Mouse (Mus musculus): ENCODE results near the gene Lin37. TPM values are rescaled to one million over a fixed set of nuclear protein-coding genes. Genes with fewer than 3 reads are reported as not detected.

Gene Lin37
- polyA plus RNA-seq, 1 experiment from 2014 or later, result 45.6 TPM

GRCm38 (mm10) chr7:30524487-30524886, 35.2 kb downstream of the Lin37 start:
- H3K27ac ChIP-seq (replicated peaks), result no peak overlapping the region
- H3K4me2 ChIP-seq (replicated peaks), result no peak overlapping the region
- H3K36me3 ChIP-seq, result peaks cover 42% of the 10 kb centered on the region
- H3K4me1 ChIP-seq, result peaks cover 15% of the 10 kb centered on the region
- H3K9ac ChIP-seq, result no peak overlapping the region
- ATAC-seq (ENCODE audit: insufficient number of reproducible peaks, low FRiP score, low TSS enrichment, low read depth), result no peak
- H3K4me3 ChIP-seq (replicated peaks), result no peak overlapping the region
- H3K9me3 ChIP-seq (replicated peaks), result no peaks in the 10 kb centered on the region
- H3K27me3 ChIP-seq, result no peaks in the 10 kb centered on the region
- 75% methylated on average over 6 of the region's 6 CpGs for WGBS

- Histone ChIP-seq H3K27ac (replicated peaks) (no peak overlapping the region), H3K4me3 (replicated peaks) (no peak overlapping the region), H3K9me3 (replicated peaks) (no peaks in the 10 kb centered on the region), H3K4me2 (replicated peaks) (no peak overlapping the region), H3K9ac (no peak overlapping the region), H3K4me1 (peaks cover 15% of the 10 kb centered on the region), H3K27me3 (no peaks in the 10 kb centered on the region), H3K36me3 (peaks cover 26% of the 10 kb centered on the region)
- no peak for ATAC-seq (ENCODE audit: insufficient number of reproducible peaks, low FRiP score, low TSS enrichment, low read depth)
- WGBS, result 79% methylated on average over 10 of the region's 10 CpGs
Observed at GRCm38 (mm10) chr7:30522871-30523270, 36.8 kb downstream of the Lin37 start.

GRCm38 (mm10) chr7:30520856-30521255, 38.8 kb downstream of the Lin37 start:
- Histone ChIP-seq H3K4me1 (peaks cover 3% of the 10 kb centered on the region), H3K27ac (replicated peaks) (no peak overlapping the region), H3K9me3 (replicated peaks) (no peaks in the 10 kb centered on the region), H3K4me3 (replicated peaks) (no peak overlapping the region), H3K36me3 (peaks cover 19% of the 10 kb centered on the region; the same call in 1 of the 2 replicates), H3K9ac (no peak overlapping the region), H3K27me3 (no peaks in the 10 kb centered on the region), H3K4me2 (replicated peaks) (no peak overlapping the region)
- no peak for ATAC-seq (ENCODE audit: insufficient number of reproducible peaks, low FRiP score, low TSS enrichment, low read depth)
- WGBS, result 65% methylated on average over 5 of the region's 5 CpGs

- ATAC-seq (ENCODE audit: insufficient number of reproducible peaks, low FRiP score, low TSS enrichment, low read depth), result no peak
- 76% methylated on average over 4 of the region's 4 CpGs for WGBS
- peaks cover 19% of the 10 kb centered on the region; the same call in 1 of the 2 replicates for H3K36me3 ChIP-seq
Observed at GRCm38 (mm10) chr7:30520396-30520795, 39.2 kb downstream of the Lin37 start.

GRCm38 (mm10) chr7:30518325-30518724, 41.3 kb downstream of the Lin37 start:
- no peak for ATAC-seq (ENCODE audit: insufficient number of reproducible peaks, low FRiP score, low TSS enrichment, low read depth)
- Histone ChIP-seq H3K4me1 (no peaks in the 10 kb centered on the region), H3K27ac (replicated peaks) (no peak overlapping the region), H3K4me2 (replicated peaks) (no peak overlapping the region), H3K9ac (no peak overlapping the region), H3K27me3 (no peaks in the 10 kb centered on the region), H3K9me3 (replicated peaks) (no peaks in the 10 kb centered on the region), H3K4me3 (replicated peaks) (no peak overlapping the region), H3K36me3 (peaks cover 7% of the 10 kb centered on the region; the same call in 1 of the 2 replicates)
- 36% methylated on average over 8 of the region's 8 CpGs for WGBS

More at GRCm38 (mm10) chr7:30520396-30520795, 39.2 kb downstream of the Lin37 start:
- no peak overlapping the region for H3K4me3 ChIP-seq (replicated peaks)
- no peak overlapping the region for H3K27ac ChIP-seq (replicated peaks)
- no peak overlapping the region for H3K4me2 ChIP-seq (replicated peaks)
- H3K9ac ChIP-seq, result no peak overlapping the region
- no peaks in the 10 kb centered on the region for H3K4me1 ChIP-seq
- no peaks in the 10 kb centered on the region for H3K9me3 ChIP-seq (replicated peaks)
- H3K27me3 ChIP-seq, result no peaks in the 10 kb centered on the region

GRCm38 (mm10) chr7:30515003-30515760, 44.5 kb downstream of the Lin37 start:
- Histone ChIP-seq H3K9me3 (replicated peaks) (no peaks in the 10 kb centered on the region), H3K4me2 (replicated peaks) (no peak overlapping the region), H3K9ac (no peak overlapping the region), H3K4me3 (replicated peaks) (no peak overlapping the region), H3K36me3 (no peaks in the 10 kb centered on the region), H3K4me1 (no peaks in the 10 kb centered on the region), H3K27ac (replicated peaks) (no peak overlapping the region), H3K27me3 (no peaks in the 10 kb centered on the region)
- no peak for ATAC-seq (ENCODE audit: insufficient number of reproducible peaks, low FRiP score, low TSS enrichment, low read depth)
- 58% methylated on average over 24 of the region's 24 CpGs for WGBS

- Histone ChIP-seq H3K36me3 (no peaks in the 10 kb centered on the region), H3K9me3 (replicated peaks) (no peaks in the 10 kb centered on the region), H3K4me1 (no peaks in the 10 kb centered on the region), H3K9ac (no peak overlapping the region), H3K4me2 (replicated peaks) (no peak overlapping the region), H3K27ac (replicated peaks) (no peak overlapping the region), H3K4me3 (replicated peaks) (no peak overlapping the region), H3K27me3 (no peaks in the 10 kb centered on the region)
- no peak for ATAC-seq (ENCODE audit: insufficient number of reproducible peaks, low FRiP score, low TSS enrichment, low read depth)
- WGBS, result 78% methylated on average over 4 of the region's 4 CpGs
Observed at GRCm38 (mm10) chr7:30508061-30508460, 51.6 kb downstream of the Lin37 start.

Small RNA genes within 50 kb of the gene (microRNA-seq; reads per million reads assigned to microRNA genes)
- gene Gm38670 (ENCODE audit: borderline number of aligned reads) (1.0 reads per million), gene Mir3569 (ENCODE audit: borderline number of aligned reads) (not detected)

Other genes with a start within 250 kb of the Lin37 start
- 30.5 and 36.9 TPM in 2 replicates for gene Syne4, start 245.0 kb downstream of the Lin37 start, polyA plus RNA-seq (2015; fragmentation: Nextera tagmentation; extraction: Ambion mirVana)
- 0.60 and 1.9 TPM in 2 replicates for gene E130208F15Rik, start 238.1 kb downstream of the Lin37 start, polyA plus RNA-seq (2015; fragmentation: Nextera tagmentation; extraction: Ambion mirVana)
- 17.9 and 18.8 TPM in 2 replicates for gene Sdhaf1, start 235.9 kb downstream of the Lin37 start, polyA plus RNA-seq (2015; fragmentation: Nextera tagmentation; extraction: Ambion mirVana)
- gene Lrfn3, start 197.1 kb downstream of the Lin37 start, polyA plus RNA-seq (2015; fragmentation: Nextera tagmentation; extraction: Ambion mirVana), result 5.7 and 6.6 TPM in 2 replicates
- 95.4 and 103 TPM in 2 replicates for gene Tyrobp, start 146.1 kb downstream of the Lin37 start, polyA plus RNA-seq (2015; fragmentation: Nextera tagmentation; extraction: Ambion mirVana)
- gene Hcst, start 140.0 kb downstream of the Lin37 start, polyA plus RNA-seq (2015; fragmentation: Nextera tagmentation; extraction: Ambion mirVana), result 2.2 and 2.4 TPM in 2 replicates
- gene Nfkbid, start 138.1 kb downstream of the Lin37 start, polyA plus RNA-seq (2015; fragmentation: Nextera tagmentation; extraction: Ambion mirVana), result 1.7 and 1.8 TPM in 2 replicates
- 52.0 and 61.3 TPM in 2 replicates for gene Aplp1, start 114.3 kb downstream of the Lin37 start, polyA plus RNA-seq (2015; fragmentation: Nextera tagmentation; extraction: Ambion mirVana)
- 1.1 and 1.3 TPM in 2 replicates for gene Kirrel2, start 102.1 kb downstream of the Lin37 start, polyA plus RNA-seq (2015; fragmentation: Nextera tagmentation; extraction: Ambion mirVana)
- gene Nphs1, start 101.5 kb downstream of the Lin37 start, polyA plus RNA-seq (2015; fragmentation: Nextera tagmentation; extraction: Ambion mirVana), result 0.17 TPM in 2 replicates
- not detected in 2 replicates for gene Prodh2, start 66.2 kb downstream of the Lin37 start, polyA plus RNA-seq (2015; fragmentation: Nextera tagmentation; extraction: Ambion mirVana)
- 12.2 and 16.2 TPM in 2 replicates for gene Arhgap33, start 24.8 kb downstream of the Lin37 start, polyA plus RNA-seq (2015; fragmentation: Nextera tagmentation; extraction: Ambion mirVana)
- gene Hspb6, start 7.7 kb downstream of the Lin37 start, polyA plus RNA-seq (2015; fragmentation: Nextera tagmentation; extraction: Ambion mirVana), result 19.9 and 22.2 TPM in 2 replicates
- gene Proser3, start 7.5 kb downstream of the Lin37 start, polyA plus RNA-seq (2015; fragmentation: Nextera tagmentation; extraction: Ambion mirVana), result 11.6 and 17.6 TPM in 2 replicates
- 83.7 and 86.6 TPM in 2 replicates for gene U2af1l4, start 3.5 kb upstream of the Lin37 start, polyA plus RNA-seq (2015; fragmentation: Nextera tagmentation; extraction: Ambion mirVana)
- 11.0 and 15.0 TPM in 2 replicates for gene Gm49396, start 3.5 kb upstream of the Lin37 start, polyA plus RNA-seq (2015; fragmentation: Nextera tagmentation; extraction: Ambion mirVana)
- 136 and 140 TPM in 2 replicates for gene Psenen, start 3.8 kb upstream of the Lin37 start, polyA plus RNA-seq (2015; fragmentation: Nextera tagmentation; extraction: Ambion mirVana)
- gene Igflr1, start 5.6 kb upstream of the Lin37 start, polyA plus RNA-seq (2015; fragmentation: Nextera tagmentation; extraction: Ambion mirVana), result 5.3 and 6.1 TPM in 2 replicates
- 10.8 and 11.6 TPM in 2 replicates for gene Kmt2b, start 28.9 kb upstream of the Lin37 start, polyA plus RNA-seq (2015; fragmentation: Nextera tagmentation; extraction: Ambion mirVana)
- 1.5 and 1.8 TPM in 2 replicates for gene Zbtb32, start 39.1 kb upstream of the Lin37 start, polyA plus RNA-seq (2015; fragmentation: Nextera tagmentation; extraction: Ambion mirVana)
- 0.54 and 0.75 TPM in 2 replicates for gene Upk1a, start 53.0 kb upstream of the Lin37 start, polyA plus RNA-seq (2015; fragmentation: Nextera tagmentation; extraction: Ambion mirVana)
- 848 and 867 TPM in 2 replicates for gene Cox6b1, start 66.3 kb upstream of the Lin37 start, polyA plus RNA-seq (2015; fragmentation: Nextera tagmentation; extraction: Ambion mirVana)
- gene Etv2, start 76.0 kb upstream of the Lin37 start, polyA plus RNA-seq (2015; fragmentation: Nextera tagmentation; extraction: Ambion mirVana), result not detected in 2 replicates
- gene Rbm42, start 90.5 kb upstream of the Lin37 start, polyA plus RNA-seq (2015; fragmentation: Nextera tagmentation; extraction: Ambion mirVana), result 126 and 129 TPM in 2 replicates
- 37.8 and 41.2 TPM in 2 replicates for gene Haus5, start 105.2 kb upstream of the Lin37 start, polyA plus RNA-seq (2015; fragmentation: Nextera tagmentation; extraction: Ambion mirVana)
- not detected in 2 replicates for gene Pmis2, start 111.8 kb upstream of the Lin37 start, polyA plus RNA-seq (2015; fragmentation: Nextera tagmentation; extraction: Ambion mirVana)
- gene 2200002J24Rik, start 139.1 kb upstream of the Lin37 start, polyA plus RNA-seq (2015; fragmentation: Nextera tagmentation; extraction: Ambion mirVana), result 0.41 and 0.64 TPM in 2 replicates
- gene Atp4a, start 152.4 kb upstream of the Lin37 start, polyA plus RNA-seq (2015; fragmentation: Nextera tagmentation; extraction: Ambion mirVana), result 0.29 and 0.63 TPM in 2 replicates
- 191 and 200 TPM in 2 replicates for gene Tmem147, start 169.7 kb upstream of the Lin37 start, polyA plus RNA-seq (2015; fragmentation: Nextera tagmentation; extraction: Ambion mirVana)
- 0.48 and 1.0 TPM in 2 replicates for gene Gapdhs, start 183.8 kb upstream of the Lin37 start, polyA plus RNA-seq (2015; fragmentation: Nextera tagmentation; extraction: Ambion mirVana)
- gene Sbsn, start 191.6 kb upstream of the Lin37 start, polyA plus RNA-seq (2015; fragmentation: Nextera tagmentation; extraction: Ambion mirVana), result 163 and 182 TPM in 2 replicates
- 491 and 576 TPM in 2 replicates for gene Dmkn, start 203.9 kb upstream of the Lin37 start, polyA plus RNA-seq (2015; fragmentation: Nextera tagmentation; extraction: Ambion mirVana)
- 1,669 and 1,901 TPM in 2 replicates for gene Krtdap, start 228.1 kb upstream of the Lin37 start, polyA plus RNA-seq (2015; fragmentation: Nextera tagmentation; extraction: Ambion mirVana)